Mouse (Mus musculus) stomach, postnatal 0 days (tissue): Measurements from ENCODE around the gene Shroom3. TPM values are rescaled to one million over a fixed set of nuclear protein-coding genes. Genes with fewer than 3 reads are reported as not detected.
A peak's percentile ranks its signal among the peaks of the same experiment; 100 is the strongest.

Source experiments
- ATAC-seq: fragments of 200-750 bp; cut with Nextera tagmentation; 2 replicates; pipeline ENCODE4 v1.8.0; 2017; ENCODE audit not compliant: low FRiP score, low TSS enrichment
- DNase-seq: peaks from one replicate; pipeline ENCODE4 v3.0.0-alpha.2; 2016; ENCODE audit warnings: low spot score
- H3K27ac ChIP-seq: fragments of 300-500 bp; sonication (generic); replicated peaks from 2 replicates; pipeline ENCODE4 v1.5.1; 2014; ENCODE audit warnings: mild to moderate bottlenecking, control low read depth
- H3K27me3 ChIP-seq: fragments of 300-500 bp; sonication (generic); 2 replicates; pipeline ENCODE4 v1.6.1; 2014; ENCODE audit warnings: low read length; ENCODE audit not compliant: control insufficient read depth, insufficient read depth
- H3K36me3 ChIP-seq: fragments of 300-500 bp; sonication (generic); 2 replicates; pipeline ENCODE4 v1.6.1; 2014; ENCODE audit warnings: low read length, mixed read lengths; ENCODE audit not compliant: control insufficient read depth, insufficient read depth
- H3K4me1 ChIP-seq: fragments of 300-500 bp; sonication (generic); replicated peaks from 2 replicates; pipeline ENCODE4 v1.6.1; 2014; ENCODE audit warnings: antibody characterized with exemption; ENCODE audit not compliant: control insufficient read depth, insufficient read depth
- H3K4me2 ChIP-seq: fragments of 300-500 bp; sonication (generic); replicated peaks from 2 replicates; pipeline ENCODE4 v1.6.1; 2014; ENCODE audit warnings: low read depth, mild to moderate bottlenecking, control low read depth, moderate library complexity
- H3K4me3 ChIP-seq: fragments of 300-500 bp; sonication (generic); 2 replicates; pipeline ENCODE4 v1.5.1; 2014; ENCODE audit warnings: low read depth, low read length, control low read depth
- H3K9ac ChIP-seq: fragments of 300-500 bp; sonication (generic); 2 replicates; pipeline ENCODE4 v1.6.1; 2014; ENCODE audit warnings: mild to moderate bottlenecking, low read length, control low read depth, mixed read lengths
- H3K9me3 ChIP-seq: fragments of 300-500 bp; sonication (generic); 2 replicates; pipeline ENCODE4 v1.6.1; 2016; ENCODE audit warnings: low read length; ENCODE audit not compliant: control insufficient read depth
- CTCF ChIP-seq: IDR thresholded peaks from 2 replicates; pipeline ENCODE4 v1.5.1; 2016; ENCODE audit warnings: antibody characterized with exemption, low read depth, mild to moderate bottlenecking, moderate library complexity
- EP300 ChIP-seq: optimal IDR thresholded peaks from 2 replicates; pipeline ENCODE3; 2016; ENCODE audit warnings: antibody characterized with exemption
- WGBS: fragments of 180-500 bp; shearing (Covaris S2); extraction: QIAGEN DNeasy Blood & Tissue Kit; methylation state at CpG from one replicate; pipeline ENCODE4 v1.1.7; 2014; 5-methylcytosine and 5-hydroxymethylcytosine counted together
- polyA plus RNA-seq: library from polyadenylated mRNA; unstranded; fragments of >200 nt; fragmentation: Nextera tagmentation; extraction: Ambion mirVana; gene quantifications from 2 replicates; pipeline ENCODE4 v1.2.1, GENCODE M21; 2015

Shroom3 gene
- polyA plus RNA-seq, 1 experiment from 2014 or later, result 11.4 TPM

DNA sequence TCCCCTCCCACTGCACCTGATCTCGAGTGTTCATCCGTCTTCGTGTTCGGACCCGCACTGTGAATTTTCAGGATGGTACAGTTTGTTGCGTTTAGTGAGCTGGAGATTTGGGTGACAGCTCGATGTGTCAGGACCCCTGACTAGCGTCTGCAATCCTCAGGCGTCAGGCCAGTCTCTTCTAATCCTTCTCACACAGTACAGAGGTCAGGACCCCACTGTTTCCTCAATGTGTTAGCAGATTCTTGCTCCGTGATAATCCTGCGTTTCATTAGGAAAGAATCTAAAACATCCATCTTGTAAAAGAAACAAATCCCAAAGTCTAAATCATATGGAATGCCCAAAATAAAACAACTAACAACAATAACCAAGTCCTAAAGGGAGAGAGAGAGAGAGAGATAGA lies 18.5 kb downstream of the Shroom3 start:
- TF ChIP-seq CTCF (no peak), EP300 (no peak)
- WGBS, result 39% methylated on average over 11 of the region's 11 CpGs
- no peak overlapping the region for H3K9ac ChIP-seq
- H3K4me3 ChIP-seq, result no peak overlapping the region
- no peak for DNase-seq
- H3K4me2 ChIP-seq, result no peak overlapping the region
- ATAC-seq, result no peak
- H3K9me3 ChIP-seq, result no peaks in the 10 kb centered on the region
- no peaks in the 10 kb centered on the region for H3K4me1 ChIP-seq
- no peaks in the 10 kb centered on the region for H3K36me3 ChIP-seq
- no peaks in the 10 kb centered on the region for H3K27me3 ChIP-seq
- H3K27ac ChIP-seq, result no peak overlapping the region

DNA sequence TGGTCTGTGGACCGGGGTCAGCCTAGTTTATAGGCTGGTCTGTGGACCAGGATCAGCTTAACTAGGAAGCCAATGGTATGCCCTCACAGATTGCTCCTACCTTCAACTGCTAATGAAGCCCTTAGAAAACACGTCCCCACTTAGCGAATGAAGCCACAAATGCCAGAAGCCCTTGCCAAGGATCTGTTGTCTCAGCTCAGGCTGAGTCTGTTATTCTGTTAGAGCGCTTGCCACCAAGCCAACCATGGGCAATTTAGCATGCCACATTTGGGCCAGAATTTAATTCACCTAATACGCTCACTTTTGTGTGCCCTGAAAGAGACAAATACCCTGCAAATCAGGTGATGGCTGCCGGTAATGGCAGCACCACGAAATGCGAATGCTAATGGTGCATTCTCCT lies 20.4 kb downstream of the Shroom3 start:
- no peaks in the 10 kb centered on the region for H3K27me3 ChIP-seq
- no peak for TF ChIP-seq EP300
- no peaks in the 10 kb centered on the region for H3K4me1 ChIP-seq
- no peaks in the 10 kb centered on the region for H3K36me3 ChIP-seq
- H3K4me3 ChIP-seq, result no peak overlapping the region
- H3K9me3 ChIP-seq, result no peaks in the 10 kb centered on the region
- H3K27ac ChIP-seq, result no peak overlapping the region
- no peak overlapping the region for H3K4me2 ChIP-seq
- 89% methylated on average over 8 of the region's 8 CpGs for WGBS
- DNase-seq (no peak), ATAC-seq (no peak)
- no peak overlapping the region for H3K9ac ChIP-seq

- no peak for ATAC-seq
- no peak for DNase-seq
- H3K9me3 ChIP-seq, result no peaks in the 10 kb centered on the region
- H3K9ac ChIP-seq, result no peak overlapping the region
- no peak overlapping the region for H3K4me3 ChIP-seq
- TF ChIP-seq EP300, result no peak
- no peak for TF ChIP-seq CTCF
- WGBS, result 56% methylated on average over 7 of the region's 7 CpGs
- H3K27ac ChIP-seq, result peak overlapping the region; percentile 56; the same call in 1 of the 2 replicates
- no peaks in the 10 kb centered on the region for H3K27me3 ChIP-seq
- no peaks in the 10 kb centered on the region for H3K36me3 ChIP-seq
- H3K4me1 ChIP-seq, result no peaks in the 10 kb centered on the region
- no peak overlapping the region for H3K4me2 ChIP-seq
Measured at GRCm38 (mm10) chr5:92707921-92708491, 24.8 kb downstream of the Shroom3 start.

GRCm38 (mm10) chr5:92710779-92711178 lies 27.5 kb downstream of the Shroom3 start:
- Histone ChIP-seq H3K4me2 (no peak overlapping the region), H3K4me3 (no peak overlapping the region), H3K9me3 (no peaks in the 10 kb centered on the region), H3K27ac (no peak overlapping the region), H3K4me1 (no peaks in the 10 kb centered on the region), H3K36me3 (no peaks in the 10 kb centered on the region), H3K27me3 (no peaks in the 10 kb centered on the region), H3K9ac (no peak overlapping the region)
- ATAC-seq (no peak), DNase-seq (no peak)
- no peak for TF ChIP-seq CTCF
- TF ChIP-seq EP300, result no peak
- WGBS, result 51% methylated on average over 8 of the region's 8 CpGs

DNA sequence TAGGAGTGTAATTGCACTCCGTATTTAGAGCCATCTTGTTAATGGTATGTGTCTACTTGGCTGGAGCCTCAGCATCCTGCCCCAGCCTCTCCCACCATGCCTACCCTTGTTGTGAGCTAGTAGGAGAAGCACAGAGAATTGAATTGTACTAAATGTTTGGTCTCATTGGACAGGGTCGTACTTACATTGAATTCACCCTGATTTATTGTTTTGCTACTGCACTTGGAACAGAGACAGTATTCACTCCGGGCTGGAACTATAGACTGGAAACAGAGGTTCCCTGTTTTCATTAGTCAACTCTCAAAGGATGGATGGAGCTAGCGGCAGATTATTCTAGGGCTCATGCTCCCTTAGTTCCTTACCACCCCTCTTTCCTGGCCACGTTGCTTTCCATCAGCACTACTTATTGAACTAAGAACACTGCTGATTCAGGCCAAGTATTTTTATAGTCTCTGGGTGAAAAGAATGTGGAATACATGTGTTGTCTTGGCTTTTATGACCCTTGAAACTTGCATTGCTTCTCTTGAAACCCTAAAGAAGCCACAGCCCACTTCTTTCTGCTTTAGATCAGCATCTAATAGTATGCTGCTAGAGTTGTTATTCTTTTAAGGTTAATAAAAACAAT lies 28.5 kb downstream of the Shroom3 start:
- Histone ChIP-seq H3K36me3 (no peaks in the 10 kb centered on the region), H3K4me1 (no peaks in the 10 kb centered on the region), H3K4me3 (no peak overlapping the region), H3K4me2 (no peak overlapping the region), H3K9ac (no peak overlapping the region), H3K27ac (no peak overlapping the region), H3K27me3 (no peaks in the 10 kb centered on the region), H3K9me3 (no peaks in the 10 kb centered on the region)
- ATAC-seq, result no peak
- 61% methylated on average over 5 of the region's 5 CpGs for WGBS
- no peak for DNase-seq
- no peak for TF ChIP-seq EP300
- TF ChIP-seq CTCF, result no peak

- Histone ChIP-seq H3K36me3 (no peaks in the 10 kb centered on the region), H3K27ac (no peak overlapping the region), H3K27me3 (no peaks in the 10 kb centered on the region), H3K9ac (no peak overlapping the region), H3K4me3 (no peak overlapping the region), H3K4me2 (no peak overlapping the region), H3K4me1 (no peaks in the 10 kb centered on the region), H3K9me3 (no peaks in the 10 kb centered on the region)
- ATAC-seq, result no peak
- WGBS, result 77% methylated on average over 5 of the region's 5 CpGs
- DNase-seq, result no peak
- TF ChIP-seq EP300 (no peak), CTCF (no peak)
Measured at GRCm38 (mm10) chr5:92712621-92713395, 29.6 kb downstream of the Shroom3 start.
